Mouse (Mus musculus) forebrain, embryonic 15.5 days (tissue): Measurements from ENCODE around the gene Myo15. TPM values are rescaled to one million over a fixed set of nuclear protein-coding genes. Genes with fewer than 3 reads are reported as not detected.
A peak's percentile ranks its signal among the peaks of the same experiment; 100 is the strongest.

Experiments
- ATAC-seq: fragments of 200-750 bp; cut with Nextera tagmentation; replicated peaks from 2 replicates; pipeline ENCODE4 v1.8.0; 2017; ENCODE audit warnings: mild to moderate bottlenecking, moderate TSS enrichment, moderate library complexity
- H3K27ac ChIP-seq: fragments of 300-500 bp; sonication (generic); replicated peaks from 2 replicates; pipeline ENCODE4 v1.5.1; 2015; ENCODE audit warnings: mild to moderate bottlenecking, inconsistent platforms
- H3K27me3 ChIP-seq: fragments of 300-500 bp; sonication (generic); 2 replicates; pipeline ENCODE4 v1.6.1; 2015; ENCODE audit warnings: inconsistent platforms
- H3K36me3 ChIP-seq: fragments of 300-500 bp; sonication (generic); 2 replicates; pipeline ENCODE4 v1.6.1; 2015; ENCODE audit warnings: mild to moderate bottlenecking, inconsistent platforms
- H3K4me1 ChIP-seq: fragments of 300-500 bp; sonication (generic); 2 replicates; pipeline ENCODE4 v1.6.1; 2015; ENCODE audit warnings: inconsistent platforms
- H3K4me2 ChIP-seq: fragments of 300-500 bp; sonication (generic); replicated peaks from 2 replicates; pipeline ENCODE4 v1.6.1; 2015; ENCODE audit warnings: mild to moderate bottlenecking, inconsistent platforms
- H3K4me3 ChIP-seq: fragments of 300-500 bp; sonication (generic); 2 replicates; pipeline ENCODE4 v1.5.1; 2015; ENCODE audit warnings: mild to moderate bottlenecking, inconsistent platforms
- H3K9ac ChIP-seq: fragments of 300-500 bp; sonication (generic); replicated peaks from 2 replicates; pipeline ENCODE4 v1.6.1; 2015; ENCODE audit warnings: mild to moderate bottlenecking, inconsistent platforms
- H3K9me3 ChIP-seq: fragments of 300-500 bp; sonication (generic); 2 replicates; pipeline ENCODE4 v1.6.1; 2016; ENCODE audit warnings: inconsistent platforms
- WGBS: fragments of 180-500 bp; shearing (Covaris S2); methylation state at CpG from one replicate; pipeline ENCODE4 v1.1.7; 2015; ENCODE audit warnings: mixed read lengths; 5-methylcytosine and 5-hydroxymethylcytosine counted together
- polyA plus RNA-seq: library from polyadenylated mRNA; unstranded; fragments of >200 nt; fragmentation: Nextera tagmentation; extraction: Ambion mirVana; gene quantifications from 2 replicates; pipeline ENCODE4 v1.2.1, GENCODE M21; 2015

The Myo15 gene
- polyA plus RNA-seq, 1 experiment from 2014 or later: not detected

DNA sequence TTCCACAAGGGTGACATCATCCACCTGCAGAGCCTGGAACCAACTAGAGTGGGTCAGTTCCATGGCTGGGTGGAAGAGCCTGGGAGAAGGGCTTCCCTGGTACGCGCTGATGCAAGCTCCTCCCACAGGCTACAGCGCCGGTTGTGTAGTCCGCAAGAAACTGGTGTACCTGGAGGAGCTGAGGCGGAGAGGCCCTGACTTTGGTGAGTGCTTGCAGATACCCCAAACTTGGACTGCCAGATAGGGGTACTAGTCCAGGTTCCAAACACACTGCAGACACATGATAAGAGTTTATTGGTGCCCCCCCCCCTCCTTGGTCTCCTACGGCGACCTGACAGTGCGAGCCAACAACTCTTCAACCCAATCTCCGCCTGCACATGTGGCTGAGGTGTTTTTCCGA is 39.8 kb downstream of the Myo15 start:
- 5% methylated on average over 11 of the region's 11 CpGs for WGBS
- Histone ChIP-seq H3K4me3 (peak overlapping the region; percentile 38), H3K4me1 (peaks cover 10% of the 10 kb centered on the region), H3K27ac (no peak overlapping the region), H3K27me3 (peaks cover 21% of the 10 kb centered on the region), H3K9me3 (no peaks in the 10 kb centered on the region), H3K36me3 (no peaks in the 10 kb centered on the region), H3K9ac (peak overlapping the region; percentile 35; the same call in 1 of the 2 replicates), H3K4me2 (peak overlapping the region; percentile 58)
- ATAC-seq: 0 out of 2 replicates have a peak, but pooled peaks have one; percentile 19

DNA sequence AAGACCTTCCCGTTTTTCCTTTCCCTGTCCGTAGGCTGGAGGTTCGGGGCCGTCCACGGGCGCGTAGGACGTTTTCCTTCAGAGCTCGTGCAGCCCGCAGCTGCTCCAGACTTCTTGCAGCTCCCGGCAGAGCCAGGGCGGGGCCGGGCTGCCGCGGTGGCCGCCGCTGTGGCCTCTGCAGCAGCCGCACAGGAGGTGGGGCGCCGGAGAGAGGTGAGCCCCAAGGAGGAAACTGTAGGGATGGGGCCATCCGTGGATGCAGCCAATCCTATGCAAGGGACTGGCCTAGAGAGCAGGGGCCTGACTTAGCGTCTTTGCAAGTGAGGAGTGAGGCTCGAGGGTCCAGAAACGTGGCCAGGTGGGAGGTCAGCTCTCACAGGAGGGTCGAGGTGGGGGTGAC is 40.4 kb downstream of the Myo15 start:
- Histone ChIP-seq H3K9ac (peak overlapping the region; percentile 35; the same call in 1 of the 2 replicates), H3K36me3 (no peaks in the 10 kb centered on the region), H3K27me3 (peaks cover 21% of the 10 kb centered on the region), H3K27ac (no peak overlapping the region), H3K9me3 (no peaks in the 10 kb centered on the region), H3K4me2 (peak overlapping the region; percentile 58), H3K4me1 (peaks cover 10% of the 10 kb centered on the region), H3K4me3 (peak overlapping the region; percentile 38)
- ATAC-seq: no peak
- 0% methylated on average over 25 of the region's 25 CpGs for WGBS

DNA sequence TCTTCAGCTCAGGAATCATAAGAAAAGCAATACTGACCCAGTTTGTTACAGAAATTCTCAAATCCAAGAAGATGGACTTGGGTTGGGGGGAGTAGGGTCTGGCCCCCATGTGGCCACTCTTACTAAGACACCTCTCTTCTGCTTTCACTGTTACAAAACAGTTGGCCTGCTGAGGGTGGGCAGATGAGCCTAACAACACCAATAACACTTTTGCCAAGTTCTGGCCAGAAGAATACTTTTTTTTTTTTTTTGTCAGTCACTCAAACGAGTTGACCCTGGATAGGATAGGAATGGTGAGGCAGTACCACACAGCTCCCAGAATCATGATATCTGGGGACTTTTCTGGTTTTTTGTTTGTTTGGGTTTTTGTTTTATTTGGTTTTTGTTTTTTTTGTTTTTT is 42.8 kb downstream of the Myo15 start:
- no peaks in the 10 kb centered on the region for H3K36me3 ChIP-seq

DNA sequence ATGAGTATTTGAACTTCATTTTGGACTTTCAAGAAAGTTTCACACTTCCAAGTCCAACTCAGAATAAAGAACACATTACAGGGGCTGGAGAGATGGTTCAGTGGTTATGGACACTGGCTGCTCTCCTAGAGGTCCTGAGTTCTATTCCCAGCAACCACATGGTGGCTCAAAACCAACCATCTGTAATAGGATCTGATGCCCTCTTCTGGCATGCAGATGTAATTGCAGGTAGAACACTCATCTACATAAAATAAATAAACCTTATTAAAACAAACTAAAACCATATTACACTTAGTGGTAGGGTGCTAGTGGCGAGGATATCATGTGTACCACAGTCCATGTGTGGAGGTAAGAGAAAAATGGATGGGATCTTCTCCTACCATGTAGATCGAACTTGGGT is 43.4 kb downstream of the Myo15 start:
- no peak overlapping the region for H3K4me2 ChIP-seq
- ATAC-seq: no peak
- H3K4me3 ChIP-seq: no peak overlapping the region
- H3K36me3 ChIP-seq: no peaks in the 10 kb centered on the region
- WGBS: 76% methylated on average over 2 of the region's 2 CpGs
- H3K27ac ChIP-seq: no peak overlapping the region
- H3K9ac ChIP-seq: no peak overlapping the region
- peaks cover 10% of the 10 kb centered on the region for H3K4me1 ChIP-seq
- H3K9me3 ChIP-seq: no peaks in the 10 kb centered on the region
- peaks cover 21% of the 10 kb centered on the region for H3K27me3 ChIP-seq

More for the DNA sequence above, 42.8 kb downstream of the Myo15 start:
- no peak overlapping the region for H3K27ac ChIP-seq
- peaks cover 10% of the 10 kb centered on the region for H3K4me1 ChIP-seq
- H3K9me3 ChIP-seq: no peaks in the 10 kb centered on the region
- H3K4me3 ChIP-seq: no peak overlapping the region
- ATAC-seq: no peak
- 70% methylated on average over 1 of the region's 1 CpGs for WGBS
- H3K4me2 ChIP-seq: no peak overlapping the region
- H3K27me3 ChIP-seq: peaks cover 21% of the 10 kb centered on the region
- no peak overlapping the region for H3K9ac ChIP-seq

DNA sequence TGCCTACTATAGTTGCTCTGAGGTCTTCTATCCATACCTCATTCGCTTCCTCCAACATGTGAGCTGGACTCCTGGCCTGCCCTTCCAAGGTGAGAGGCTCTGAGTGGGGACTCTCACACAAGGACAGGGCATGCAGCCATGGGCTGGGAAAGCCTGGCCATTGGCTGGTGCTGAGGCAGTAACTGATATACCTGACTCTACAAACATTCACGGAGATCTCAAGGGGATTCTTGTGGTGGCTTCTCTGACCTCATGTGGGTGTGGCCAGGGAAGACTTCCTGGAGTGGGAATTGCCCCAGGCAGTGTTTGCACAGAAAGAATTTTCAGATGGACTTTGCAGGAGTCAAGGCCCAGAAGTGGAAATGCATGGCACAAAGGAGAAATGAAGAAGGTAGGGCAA is 45.8 kb downstream of the Myo15 start:
- Histone ChIP-seq H3K9ac (no peak overlapping the region), H3K9me3 (no peaks in the 10 kb centered on the region), H3K27me3 (peaks cover 9% of the 10 kb centered on the region), H3K4me2 (no peak overlapping the region), H3K4me1 (no peaks in the 10 kb centered on the region), H3K36me3 (no peaks in the 10 kb centered on the region), H3K4me3 (no peak overlapping the region), H3K27ac (no peak overlapping the region)
- 76% methylated on average over 2 of the region's 2 CpGs for WGBS
- ATAC-seq: no peak

DNA sequence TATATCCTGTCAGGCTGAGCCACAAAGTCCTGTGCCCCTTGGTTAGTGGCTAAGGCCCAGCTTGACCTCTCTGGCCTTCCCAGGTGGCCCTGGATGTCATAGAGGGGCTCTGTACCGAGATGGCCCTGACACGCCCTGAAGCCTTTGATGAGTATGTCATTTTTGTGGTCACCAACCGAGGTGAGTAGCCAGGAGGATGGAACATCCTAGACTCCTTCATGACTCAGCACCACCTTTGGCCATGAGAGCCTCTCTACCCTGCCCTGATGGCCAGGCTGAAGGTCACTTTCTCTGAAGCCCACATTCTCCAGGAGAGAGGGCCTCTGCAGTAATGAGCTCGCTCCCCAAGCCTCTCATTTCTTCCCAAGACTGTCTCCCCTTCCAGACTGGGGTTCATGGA is 49.2 kb downstream of the Myo15 start:
- Histone ChIP-seq H3K27me3 (no peaks in the 10 kb centered on the region), H3K9me3 (no peaks in the 10 kb centered on the region), H3K9ac (no peak overlapping the region), H3K27ac (no peak overlapping the region), H3K4me1 (no peaks in the 10 kb centered on the region), H3K4me3 (no peak overlapping the region), H3K36me3 (no peaks in the 10 kb centered on the region), H3K4me2 (no peak overlapping the region)
- no peak for ATAC-seq
- WGBS: 85% methylated on average over 4 of the region's 4 CpGs

DNA sequence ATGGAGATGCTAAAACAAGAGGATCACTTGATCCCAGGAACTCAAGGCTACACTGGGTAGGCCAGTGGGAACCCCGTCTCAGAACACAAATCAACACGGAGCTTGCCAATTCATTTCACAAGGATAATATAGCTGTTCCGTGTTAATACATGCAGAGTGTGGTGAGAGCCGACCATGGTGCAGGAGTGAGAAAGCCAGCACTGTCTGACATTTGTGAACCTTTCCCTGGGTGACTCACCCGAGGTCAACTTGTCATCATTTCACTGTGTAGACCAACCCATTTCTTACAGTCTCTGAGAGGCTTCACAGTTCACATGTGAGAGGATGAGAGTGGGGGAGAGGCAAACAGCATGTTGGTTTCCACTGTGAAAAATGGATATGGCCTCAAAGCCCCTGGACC is 52.9 kb downstream of the Myo15 start:
- H3K4me2 ChIP-seq: no peak overlapping the region
- H3K4me3 ChIP-seq: no peak overlapping the region
- H3K9me3 ChIP-seq: no peaks in the 10 kb centered on the region
- H3K27me3 ChIP-seq: no peaks in the 10 kb centered on the region
- no peak for ATAC-seq
- H3K36me3 ChIP-seq: no peaks in the 10 kb centered on the region
- H3K4me1 ChIP-seq: no peaks in the 10 kb centered on the region
- no peak overlapping the region for H3K27ac ChIP-seq
- H3K9ac ChIP-seq: no peak overlapping the region
- WGBS: 76% methylated on average over 5 of the region's 5 CpGs

DNA sequence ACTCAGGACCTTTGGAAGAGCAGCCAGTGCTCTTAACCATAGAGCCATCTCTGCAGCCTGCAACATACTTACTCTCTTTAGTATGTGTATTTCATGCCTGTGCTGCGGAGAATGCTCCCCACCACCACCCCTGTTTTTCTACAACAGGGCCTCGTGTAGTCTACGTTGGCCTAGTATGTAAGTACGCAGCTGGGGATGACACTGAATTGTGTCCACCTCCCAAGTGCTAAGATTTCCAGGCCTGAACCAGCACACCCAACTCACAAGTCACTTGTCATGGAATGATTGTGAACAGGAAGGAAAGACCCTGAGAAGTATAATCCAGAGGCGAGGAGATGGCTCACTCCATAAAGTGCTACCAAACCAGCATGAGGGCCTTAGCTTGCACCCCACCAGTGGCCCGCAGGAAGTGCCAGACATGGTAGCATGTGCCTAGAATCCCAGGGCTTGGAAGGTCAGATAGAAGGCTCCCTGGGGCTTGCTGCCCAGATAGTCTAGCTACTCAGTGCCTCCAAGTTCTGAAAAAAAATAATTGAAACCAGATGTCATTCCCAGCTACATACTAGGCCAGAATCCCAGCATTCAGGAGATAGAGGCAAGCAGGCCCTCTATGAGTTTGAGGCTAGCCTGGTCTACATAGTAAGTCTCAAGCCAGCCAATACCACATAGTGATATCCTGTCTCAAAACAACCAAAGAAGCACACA is 53.7 kb downstream of the Myo15 start:
- Histone ChIP-seq H3K27ac (no peak overlapping the region), H3K36me3 (no peaks in the 10 kb centered on the region), H3K9ac (no peak overlapping the region), H3K9me3 (no peaks in the 10 kb centered on the region), H3K4me1 (no peaks in the 10 kb centered on the region), H3K4me2 (no peak overlapping the region), H3K4me3 (no peak overlapping the region), H3K27me3 (no peaks in the 10 kb centered on the region)
- ATAC-seq: no peak
- WGBS: 94% methylated on average over 6 of the region's 6 CpGs

DNA sequence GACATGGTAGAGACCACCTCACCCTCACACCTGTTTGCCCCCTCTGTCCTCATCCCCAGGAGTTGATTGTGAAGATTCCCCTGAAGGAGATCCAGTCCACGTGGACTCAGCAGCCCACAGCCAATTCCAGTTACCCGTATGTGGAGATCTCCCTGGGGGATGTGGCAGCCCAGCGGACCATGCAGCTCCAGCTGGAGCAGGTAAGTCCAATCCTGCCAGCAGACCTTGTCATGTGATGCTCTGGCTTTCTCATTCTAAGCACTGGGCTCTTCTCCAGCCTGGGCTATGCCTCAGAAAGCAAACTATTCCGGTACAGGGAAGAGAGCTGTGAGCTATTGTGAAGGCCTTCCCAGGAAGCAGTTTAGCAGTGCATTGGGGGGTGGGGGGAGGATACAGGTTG is 57.3 kb downstream of the Myo15 start:
- Histone ChIP-seq H3K9me3 (no peaks in the 10 kb centered on the region), H3K4me2 (no peak overlapping the region), H3K27me3 (no peaks in the 10 kb centered on the region), H3K9ac (no peak overlapping the region), H3K4me1 (no peaks in the 10 kb centered on the region), H3K4me3 (no peak overlapping the region), H3K27ac (no peak overlapping the region), H3K36me3 (no peaks in the 10 kb centered on the region)
- WGBS: 72% methylated on average over 4 of the region's 4 CpGs
- no peak for ATAC-seq

DNA sequence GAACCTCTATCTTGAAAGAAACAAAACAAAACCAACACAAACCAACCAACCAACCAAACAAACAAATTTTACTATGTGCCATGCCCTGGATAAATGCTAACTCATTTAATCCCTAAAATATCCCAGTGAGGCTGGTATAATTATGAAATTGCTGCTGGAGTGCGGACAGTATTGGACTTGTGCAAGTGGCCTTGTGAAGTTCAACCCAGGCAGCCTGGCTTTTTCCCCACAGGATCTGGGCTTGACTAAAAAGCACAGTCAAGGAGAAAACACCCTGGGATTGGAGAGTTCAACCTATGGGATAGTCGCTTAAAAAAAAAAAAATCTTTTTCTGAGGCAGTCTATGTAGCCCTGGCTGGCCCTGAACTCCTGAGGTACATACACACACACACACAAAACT is 66.5 kb downstream of the Myo15 start:
- no peaks in the 10 kb centered on the region for H3K27me3 ChIP-seq
- no peak for ATAC-seq
- H3K36me3 ChIP-seq: no peaks in the 10 kb centered on the region
- H3K9ac ChIP-seq: peak overlapping the region; percentile 78; the same call in 1 of the 2 replicates
- peaks cover 30% of the 10 kb centered on the region for H3K4me1 ChIP-seq
- peak overlapping the region; percentile 98 for H3K27ac ChIP-seq
- WGBS: 89% methylated on average over 2 of the region's 2 CpGs
- H3K9me3 ChIP-seq: no peaks in the 10 kb centered on the region
- H3K4me2 ChIP-seq: peak overlapping the region; percentile 95
- H3K4me3 ChIP-seq: peak overlapping the region; percentile 90; the same call in 1 of the 2 replicates

DNA sequence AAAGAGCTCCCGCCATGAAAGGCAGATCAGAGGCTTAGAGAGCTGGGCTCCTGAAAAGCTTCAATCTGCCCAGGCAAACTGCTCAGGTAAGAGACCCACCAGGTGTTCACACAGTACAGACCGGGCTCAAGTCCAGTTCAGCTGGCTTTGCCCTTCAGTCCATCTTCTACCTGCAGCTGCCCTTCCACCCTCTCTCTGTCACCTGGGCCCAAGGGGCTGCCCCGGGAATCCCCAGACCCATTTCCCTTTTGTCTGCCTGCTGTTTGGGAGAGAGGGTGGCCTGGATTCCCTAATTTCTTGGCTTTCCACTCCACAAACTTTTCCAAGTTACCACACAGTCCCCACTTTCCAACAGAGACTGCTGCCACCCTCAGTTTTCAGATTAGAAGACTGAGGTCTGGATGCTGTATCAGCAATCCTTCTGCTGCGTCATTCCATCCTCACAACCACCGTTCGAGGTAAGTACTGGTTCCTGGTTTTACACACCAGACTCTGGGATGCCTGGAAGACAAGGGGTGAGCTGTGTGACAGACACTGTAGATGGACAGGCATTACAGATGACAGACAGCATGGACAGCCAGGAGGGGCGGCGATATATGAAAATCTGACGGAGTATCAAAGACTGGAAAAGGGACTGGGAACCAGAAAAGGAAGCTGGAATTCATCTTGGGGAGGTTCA is 67.2 kb downstream of the Myo15 start, which contains the start of gene Alkbh5:
Gene Alkbh5 (plus strand): TSS at position 202 of the 679 bp plus-strand sequence.
- Histone ChIP-seq H3K4me2 (peak within 1 kb of the TSS; percentile 95), H3K4me3 (peak within 1 kb of the TSS; percentile 90), H3K4me1 (peaks cover 37% of the 10 kb centered on the region), H3K9me3 (no peaks in the 10 kb centered on the region), H3K27me3 (no peaks in the 10 kb centered on the region), H3K27ac (peak within 1 kb of the TSS; percentile 98), H3K36me3 (no peaks in the 10 kb centered on the region), H3K9ac (peak within 1 kb of the TSS; percentile 78)
- ATAC-seq: no peak
- 18% methylated on average over 9 of the region's 9 CpGs for WGBS

DNA sequence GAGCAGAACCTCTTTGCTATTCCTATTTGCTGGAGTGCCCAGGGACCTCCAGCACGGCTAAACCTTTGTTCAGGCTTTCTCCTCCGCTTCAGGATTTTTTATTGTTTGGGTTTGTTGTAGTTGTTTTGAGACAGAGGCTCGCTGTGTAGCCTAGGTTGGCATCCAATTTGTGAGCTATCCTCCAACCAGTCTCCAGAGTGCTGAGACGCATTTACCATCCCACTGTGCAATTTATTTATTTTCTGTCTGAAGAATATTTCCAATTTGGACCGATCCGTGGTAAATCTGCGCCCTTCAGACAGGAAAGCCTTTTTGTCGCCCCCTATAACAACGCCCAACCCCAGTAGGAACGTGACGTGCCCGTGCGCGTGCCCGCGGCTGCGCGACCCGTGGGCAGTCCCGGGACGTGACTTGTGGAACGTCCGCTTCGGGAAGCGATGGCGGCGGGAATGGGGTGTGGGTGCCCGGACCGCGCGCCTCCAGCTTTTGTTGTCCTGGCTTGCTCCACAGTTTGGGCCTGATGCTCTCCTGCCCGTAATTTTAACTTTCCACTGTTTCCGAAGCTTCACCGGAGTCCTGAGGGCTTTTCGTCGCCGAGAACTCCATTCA is 67.8 kb downstream of the Myo15 start:
- Histone ChIP-seq H3K36me3 (no peaks in the 10 kb centered on the region), H3K27me3 (no peaks in the 10 kb centered on the region), H3K4me1 (peaks cover 43% of the 10 kb centered on the region), H3K9ac (peak overlapping the region; percentile 78), H3K9me3 (no peaks in the 10 kb centered on the region), H3K4me2 (peak overlapping the region; percentile 95), H3K27ac (peak overlapping the region; percentile 98), H3K4me3 (peak overlapping the region; percentile 90)
- peak; percentile 80 for ATAC-seq
- under 1% methylated on average over 37 of the region's 37 CpGs for WGBS
